Mouse (Mus musculus) liver, postnatal 0 days (tissue): ENCODE measurements around the gene Eri3. TPM values are rescaled to one million over a fixed set of nuclear protein-coding genes. Genes with fewer than 3 reads are reported as not detected.

Experiments used
- ATAC-seq: fragments of 200-750 bp; cut with Nextera tagmentation; 2 replicates; pipeline ENCODE4 v1.8.0; 2017; ENCODE audit warnings: mild to moderate bottlenecking, moderate library complexity
- DNase-seq: peaks from one replicate; pipeline ENCODE4 v3.0.0-alpha.2; 2016
- H3K27ac ChIP-seq: fragments of 300-500 bp; sonication (generic); 2 replicates; pipeline ENCODE4 v1.5.1; 2014; ENCODE audit warnings: antibody characterized with exemption, moderate library complexity, mild to moderate bottlenecking, low read depth
- H3K27me3 ChIP-seq: fragments of 300-500 bp; sonication (generic); 2 replicates; pipeline ENCODE4 v1.6.1; 2014; ENCODE audit warnings: low read length, control low read depth, mixed read lengths; ENCODE audit not compliant: insufficient read depth
- H3K36me3 ChIP-seq: fragments of 300-500 bp; sonication (generic); replicated peaks from 2 replicates; pipeline ENCODE4 v1.6.1; 2014; ENCODE audit warnings: mild to moderate bottlenecking, control low read depth, low read length, moderate library complexity, mixed read lengths; ENCODE audit not compliant: insufficient read depth
- H3K4me1 ChIP-seq: fragments of 300-500 bp; sonication (generic); 2 replicates; pipeline ENCODE4 v1.6.1; 2014; ENCODE audit warnings: antibody characterized with exemption, mild to moderate bottlenecking, control low read depth; ENCODE audit not compliant: insufficient read depth
- H3K4me2 ChIP-seq: fragments of 300-500 bp; sonication (generic); 2 replicates; pipeline ENCODE4 v1.6.1; 2014; ENCODE audit warnings: low read depth, mild to moderate bottlenecking, low read length, moderate library complexity, mixed read lengths
- H3K4me3 ChIP-seq: fragments of 300-500 bp; sonication (generic); 2 replicates; pipeline ENCODE4 v1.5.1; 2014; ENCODE audit warnings: low read depth, low read length
- H3K9ac ChIP-seq: fragments of 300-500 bp; sonication (generic); replicated peaks from 2 replicates; pipeline ENCODE4 v1.6.1; 2014; ENCODE audit warnings: mild to moderate bottlenecking, moderate library complexity
- H3K9me3 ChIP-seq: fragments of 300-500 bp; sonication (generic); 2 replicates; pipeline ENCODE4 v1.6.1; 2016; ENCODE audit warnings: mild to moderate bottlenecking, control low read depth, low read length, mixed read lengths
- CTCF ChIP-seq: sonication (generic); IDR thresholded peaks from 2 replicates; pipeline ENCODE4 v1.5.1; 2016; ENCODE audit warnings: antibody characterized with exemption, low read depth
- EP300 ChIP-seq: IDR thresholded peaks from 2 replicates; pipeline ENCODE4 v1.6.1; 2016; ENCODE audit warnings: antibody characterized with exemption, low read depth, mild to moderate bottlenecking
- WGBS: fragments of 180-500 bp; shearing (Covaris S2); extraction: QIAGEN DNeasy Blood & Tissue Kit; methylation state at CpG from one replicate; pipeline ENCODE4 v1.1.7; 2014; ENCODE audit not compliant: insufficient replicate concordance; 5-methylcytosine and 5-hydroxymethylcytosine counted together
- polyA plus RNA-seq: library from polyadenylated mRNA; unstranded; fragments of >200 nt; fragmentation: Nextera tagmentation; extraction: Ambion mirVana; gene quantifications from 2 replicates; pipeline ENCODE4 v1.2.1, GENCODE M21; 2015

Gene Eri3
- polyA plus RNA-seq, 1 experiment from 2014 or later, result 27.8 TPM

DNA sequence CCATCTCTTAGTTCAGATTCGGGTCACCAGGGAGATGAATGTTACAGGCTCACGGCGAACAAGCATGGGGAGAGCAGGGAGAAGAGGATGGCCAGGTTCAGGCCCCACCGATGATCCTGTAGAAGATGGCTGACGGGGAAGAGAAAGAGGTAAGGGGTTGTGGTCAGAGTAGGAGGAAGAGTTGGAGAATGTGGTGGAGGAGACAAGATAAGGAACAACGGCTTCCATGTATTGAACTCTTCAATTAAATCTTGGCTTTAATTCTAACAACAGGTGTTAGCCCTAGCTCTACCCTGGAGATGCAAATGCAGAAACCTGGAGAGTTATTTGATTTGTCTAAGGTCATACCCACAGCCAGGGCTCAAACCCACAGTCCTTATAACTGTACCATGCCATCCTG lies 3.5 kb upstream of the Eri3 start:
- ATAC-seq (no peak), DNase-seq (no peak)
- Histone ChIP-seq H3K4me1 (peaks cover 15% of the 10 kb centered on the region), H3K4me2 (no peak overlapping the region), H3K9ac (no peak overlapping the region), H3K27me3 (no peaks in the 10 kb centered on the region), H3K27ac (no peak overlapping the region), H3K9me3 (no peaks in the 10 kb centered on the region), H3K4me3 (no peak overlapping the region), H3K36me3 (no peaks in the 10 kb centered on the region)
- WGBS, result 67% methylated on average over 6 of the region's 6 CpGs
- TF ChIP-seq EP300, result no peak
- TF ChIP-seq CTCF, result no peak

DNA sequence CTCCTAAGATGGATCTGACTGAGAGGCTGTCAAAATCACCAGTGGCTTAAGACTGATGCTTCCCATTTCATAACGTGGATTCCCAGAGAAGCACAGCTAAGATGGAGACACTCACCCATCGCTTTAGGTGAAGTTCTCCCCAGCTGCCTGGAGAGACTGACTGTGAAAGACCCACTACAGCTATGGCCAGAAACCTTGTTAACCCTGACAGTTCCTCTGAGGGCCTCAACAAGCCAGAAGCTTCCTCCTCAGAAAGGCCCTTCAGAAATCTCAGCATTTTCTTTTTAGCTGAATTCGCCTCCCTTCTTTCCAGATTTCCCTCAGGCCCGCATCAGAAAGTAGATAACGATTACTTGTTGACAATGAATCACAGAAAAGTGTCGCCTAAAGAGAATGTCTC lies 589 bp upstream of the Eri3 start:
- H3K27ac ChIP-seq, result no peak overlapping the region
- no peak overlapping the region for H3K9ac ChIP-seq
- H3K36me3 ChIP-seq, result no peaks in the 10 kb centered on the region
- H3K4me2 ChIP-seq, result peak overlapping the region; percentile 89
- TF ChIP-seq CTCF, result no peak
- no peak for TF ChIP-seq EP300
- H3K27me3 ChIP-seq, result no peaks in the 10 kb centered on the region
- H3K4me1 ChIP-seq, result peaks cover 17% of the 10 kb centered on the region
- WGBS, result 40% methylated on average over 6 of the region's 6 CpGs
- DNase-seq (no peak), ATAC-seq (no peak)
- no peaks in the 10 kb centered on the region for H3K9me3 ChIP-seq
- 0 out of 2 replicates have a peak overlapping the region, but pooled peaks have one; percentile 77 for H3K4me3 ChIP-seq

DNA sequence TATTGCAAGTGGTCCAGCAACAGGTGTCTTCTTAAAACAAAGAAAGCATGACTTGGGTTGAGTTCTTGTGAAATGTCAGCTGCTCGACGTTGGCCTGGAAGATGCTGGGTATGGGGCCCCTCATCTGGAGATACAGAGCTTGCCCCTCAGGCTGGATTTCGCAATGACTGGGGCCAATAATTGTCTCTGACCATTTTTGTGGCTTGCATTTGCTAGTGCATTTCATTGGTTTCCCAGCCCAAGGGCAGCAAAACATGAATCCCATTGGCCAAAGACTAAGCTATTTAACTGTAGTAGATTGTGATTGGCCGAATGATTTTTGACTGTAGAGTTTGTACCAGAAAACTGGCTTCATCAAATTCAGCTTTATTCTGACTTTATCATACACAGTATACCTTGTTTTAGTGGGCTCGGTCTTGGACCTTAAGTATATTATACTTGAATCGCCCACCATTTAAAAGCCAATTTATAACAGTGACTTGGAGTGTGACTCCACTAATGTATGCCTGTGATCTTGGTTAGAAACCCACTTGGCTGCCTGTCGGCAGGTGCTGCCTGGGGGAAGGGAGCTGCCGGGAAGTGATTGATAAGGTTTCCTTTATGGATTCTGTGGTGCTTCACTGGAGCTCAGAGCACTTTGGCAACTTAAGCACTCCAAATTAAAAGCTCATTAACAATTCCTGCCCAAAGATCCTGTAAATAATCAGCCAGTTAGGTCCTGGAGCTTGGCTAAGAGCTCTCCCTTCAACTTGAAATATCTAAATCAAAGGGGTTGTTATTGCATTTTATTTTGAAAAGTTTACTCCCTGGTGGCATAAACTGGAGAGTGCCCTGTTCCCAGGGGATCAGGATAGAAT lies 1.2 kb downstream of the Eri3 start:
- H3K36me3 ChIP-seq, result no peaks in the 10 kb centered on the region
- peak overlapping the region; percentile 77 for H3K4me3 ChIP-seq
- H3K4me1 ChIP-seq, result peaks cover 17% of the 10 kb centered on the region
- H3K9me3 ChIP-seq, result no peaks in the 10 kb centered on the region
- ATAC-seq, result no peak
- no peak overlapping the region for H3K27ac ChIP-seq
- H3K9ac ChIP-seq, result peak overlapping the region; percentile 73
- TF ChIP-seq EP300 (no peak), CTCF (no peak)
- peak overlapping the region; percentile 89 for H3K4me2 ChIP-seq
- no peaks in the 10 kb centered on the region for H3K27me3 ChIP-seq
- DNase-seq, result no peak
- WGBS, result 53% methylated on average over 8 of the region's 8 CpGs

GRCm38 (mm10) chr4:117555495-117555894 lies 5.3 kb downstream of the Eri3 start:
- H3K36me3 ChIP-seq, result peaks cover 2% of the 10 kb centered on the region; the same call in 1 of the 2 replicates
- H3K4me2 ChIP-seq, result no peak overlapping the region
- H3K4me3 ChIP-seq, result no peak overlapping the region
- no peak overlapping the region for H3K9ac ChIP-seq
- no peaks in the 10 kb centered on the region for H3K27me3 ChIP-seq
- H3K4me1 ChIP-seq, result peaks cover 11% of the 10 kb centered on the region
- TF ChIP-seq EP300 (no peak), CTCF (peak; percentile 31)
- DNase-seq (no peak), ATAC-seq (no peak)
- no peak overlapping the region for H3K27ac ChIP-seq
- 54% methylated on average over 2 of the region's 2 CpGs for WGBS
- H3K9me3 ChIP-seq, result no peaks in the 10 kb centered on the region

GRCm38 (mm10) chr4:117556372-117556771 lies 6.2 kb downstream of the Eri3 start:
- Histone ChIP-seq H3K9me3 (no peaks in the 10 kb centered on the region), H3K36me3 (peaks cover 2% of the 10 kb centered on the region; the same call in 1 of the 2 replicates), H3K4me2 (no peak overlapping the region), H3K9ac (no peak overlapping the region), H3K4me1 (peaks cover 5% of the 10 kb centered on the region), H3K27ac (no peak overlapping the region), H3K4me3 (no peak overlapping the region), H3K27me3 (no peaks in the 10 kb centered on the region)
- WGBS, result 64% methylated on average over 5 of the region's 5 CpGs
- no peak for DNase-seq
- TF ChIP-seq EP300, result no peak
- TF ChIP-seq CTCF, result no peak
- ATAC-seq, result no peak

DNA sequence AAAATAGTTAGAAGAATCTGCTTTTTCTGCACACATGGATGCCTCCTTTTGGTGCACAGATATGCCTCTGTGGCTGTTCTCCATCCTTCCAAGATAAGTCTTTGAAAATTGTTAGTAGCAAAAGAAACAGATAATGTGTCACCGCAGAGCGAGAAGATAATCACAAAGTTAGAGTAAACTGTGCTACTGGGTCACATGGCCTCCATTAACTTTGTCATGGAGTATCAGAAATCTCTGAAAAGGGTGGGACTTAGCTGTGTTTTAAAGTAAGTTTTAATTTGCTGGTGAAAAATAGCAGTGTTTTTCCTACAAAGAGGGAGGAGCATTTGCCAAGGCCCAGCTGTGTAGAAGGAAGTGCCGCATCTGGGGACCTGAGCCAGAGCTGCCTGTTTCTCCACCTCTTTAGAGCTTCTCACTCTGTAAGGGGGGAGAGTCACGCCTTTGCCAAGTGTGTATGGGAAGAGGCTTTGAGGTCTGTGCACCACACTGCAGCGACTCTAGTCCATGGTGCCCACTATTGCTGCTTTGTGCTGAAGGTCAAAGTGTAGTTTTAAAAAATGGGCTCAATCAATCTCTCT lies 7.0 kb downstream of the Eri3 start:
- Histone ChIP-seq H3K9ac (no peak overlapping the region), H3K27me3 (no peaks in the 10 kb centered on the region), H3K4me2 (no peak overlapping the region), H3K4me3 (no peak overlapping the region), H3K4me1 (no peaks in the 10 kb centered on the region), H3K36me3 (peaks cover 5% of the 10 kb centered on the region; the same call in 1 of the 2 replicates), H3K27ac (no peak overlapping the region), H3K9me3 (no peaks in the 10 kb centered on the region)
- ATAC-seq (no peak), DNase-seq (no peak)
- TF ChIP-seq CTCF (no peak), EP300 (no peak)
- 52% methylated on average over 5 of the region's 5 CpGs for WGBS
